Mouse (Mus musculus): Measurements from ENCODE around the gene Bmper. TPM values are rescaled to one million over a fixed set of nuclear protein-coding genes. Genes with fewer than 3 reads are reported as not detected.

Bmper gene
- polyA plus RNA-seq, 1 experiment from 2014 or later = 8.4 TPM

DNA sequence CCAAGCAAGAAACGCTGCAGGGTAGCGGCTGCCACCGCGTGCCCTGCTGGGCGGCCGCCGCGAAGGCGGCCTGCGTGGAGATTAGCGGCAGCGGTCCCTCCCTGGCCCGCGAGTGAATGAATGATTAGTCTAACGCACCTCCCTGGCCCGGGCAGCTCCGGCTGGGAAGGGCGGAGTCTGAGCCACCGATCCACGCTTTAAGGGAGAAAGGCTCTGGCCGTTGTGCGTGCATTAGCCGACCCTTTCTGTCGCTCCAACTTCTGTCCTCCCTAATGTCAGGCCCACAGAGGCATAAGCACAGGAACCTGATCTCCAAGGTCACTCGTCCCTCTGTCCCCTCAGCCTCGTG is 410 bp upstream of the Bmper start:
- DNase-seq (ENCODE audit: low spot score) = peak; percentile 53
- Histone ChIP-seq H3K36me3 (replicated peaks; ENCODE audit: control insufficient read depth, insufficient read depth) (no peaks in the 10 kb centered on the region), H3K4me2 (replicated peaks) (peak overlapping the region; percentile 92), H3K27me3 (ENCODE audit: control insufficient read depth, insufficient read depth, low read length) (peaks cover 45% of the 10 kb centered on the region), H3K27ac (peak overlapping the region; percentile 85), H3K9me3 (ENCODE audit: control insufficient read depth, low read length) (no peaks in the 10 kb centered on the region), H3K4me3 (replicated peaks; ENCODE audit: low read length) (peak overlapping the region; percentile 81), H3K9ac (peak overlapping the region; percentile 88), H3K4me1 (replicated peaks; ENCODE audit: control insufficient read depth, insufficient read depth, low read length) (peaks cover 8% of the 10 kb centered on the region; the same call in 1 of the 2 replicates)
- under 1% methylated on average over 26 of the region's 26 CpGs for WGBS
- peak; percentile 68 for ATAC-seq (ENCODE audit: low FRiP score)

DNA sequence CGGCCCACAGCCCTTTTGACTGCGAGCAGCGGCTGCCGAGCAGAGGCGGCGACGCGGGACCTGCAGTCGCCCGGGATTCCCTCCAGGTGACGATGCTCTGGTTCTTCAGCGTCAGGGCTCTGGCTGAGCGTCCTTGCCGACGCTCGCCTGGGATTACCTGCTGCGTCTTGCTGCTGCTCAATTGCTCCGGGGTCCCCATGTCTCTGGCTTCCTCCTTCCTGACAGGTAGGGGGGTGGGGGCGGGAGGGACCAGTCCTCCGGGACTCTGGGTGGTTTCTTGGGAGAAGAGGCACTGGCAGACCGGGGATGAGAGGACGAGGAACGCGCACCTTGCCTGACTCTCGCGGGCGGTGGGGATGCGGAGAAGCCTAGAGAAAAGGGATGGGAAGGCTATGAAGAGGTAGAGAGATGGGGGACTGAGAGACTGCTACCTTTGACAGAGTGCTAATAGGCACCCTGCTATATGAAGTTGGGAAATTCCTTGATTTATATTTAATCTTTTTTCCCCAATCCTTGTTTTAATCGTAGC is 737 bp downstream of the Bmper start:
- ATAC-seq (ENCODE audit: low FRiP score) (peak; percentile 25; the same call in 1 of the 2 replicates), DNase-seq (ENCODE audit: low spot score) (no peak)
- Histone ChIP-seq H3K27me3 (ENCODE audit: control insufficient read depth, insufficient read depth, low read length) (peaks cover 48% of the 10 kb centered on the region), H3K4me1 (replicated peaks; ENCODE audit: control insufficient read depth, insufficient read depth, low read length) (peaks cover 8% of the 10 kb centered on the region; the same call in 1 of the 2 replicates), H3K4me3 (replicated peaks; ENCODE audit: low read length) (peak overlapping the region; percentile 81), H3K9me3 (ENCODE audit: control insufficient read depth, low read length) (no peaks in the 10 kb centered on the region), H3K27ac (peak overlapping the region; percentile 85), H3K4me2 (replicated peaks) (peak overlapping the region; percentile 92), H3K36me3 (replicated peaks; ENCODE audit: control insufficient read depth, insufficient read depth) (no peaks in the 10 kb centered on the region), H3K9ac (peak overlapping the region; percentile 88)
- under 1% methylated on average over 29 of the region's 29 CpGs for WGBS

DNA sequence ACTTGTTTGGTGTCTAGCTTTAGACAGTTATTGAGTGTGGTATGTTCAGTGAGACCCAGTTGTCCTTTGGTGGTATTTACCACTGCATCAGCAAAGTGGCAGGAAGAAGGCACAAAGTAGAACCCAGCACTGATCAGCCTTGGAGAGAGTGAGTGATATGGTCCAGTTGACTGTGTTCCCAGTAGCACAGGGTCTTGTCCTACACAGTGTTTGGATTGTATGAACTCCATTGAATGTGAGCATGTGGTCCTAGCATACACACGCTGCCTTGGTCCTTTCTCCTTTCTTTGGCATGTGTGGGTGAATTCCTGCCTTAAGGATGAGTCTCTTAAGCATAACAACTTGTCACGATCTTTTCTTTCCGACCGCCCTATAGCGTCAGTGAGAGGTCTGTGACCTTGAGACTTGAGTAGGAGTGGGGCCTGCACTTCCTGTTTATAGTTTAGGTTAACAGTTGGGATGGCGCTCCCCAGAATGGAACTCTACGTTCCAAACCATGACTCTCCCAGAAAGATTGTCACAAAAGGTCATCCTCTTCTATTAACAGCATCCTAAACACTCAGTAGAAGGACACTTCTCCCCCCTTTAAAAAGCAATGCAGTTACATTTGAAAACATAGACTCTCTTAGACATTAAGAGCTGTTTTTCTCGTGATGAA is 10.7 kb downstream of the Bmper start:
- Histone ChIP-seq H3K4me2 (replicated peaks) (no peak overlapping the region), H3K4me1 (replicated peaks; ENCODE audit: control insufficient read depth, insufficient read depth, low read length) (no peaks in the 10 kb centered on the region; the same call in 1 of the 2 replicates), H3K4me3 (replicated peaks; ENCODE audit: low read length) (no peak overlapping the region), H3K36me3 (replicated peaks; ENCODE audit: control insufficient read depth, insufficient read depth) (no peaks in the 10 kb centered on the region), H3K27ac (no peak overlapping the region), H3K9ac (no peak overlapping the region), H3K27me3 (ENCODE audit: control insufficient read depth, insufficient read depth, low read length) (no peaks in the 10 kb centered on the region), H3K9me3 (ENCODE audit: control insufficient read depth, low read length) (no peaks in the 10 kb centered on the region)
- 88% methylated on average over 8 of the region's 8 CpGs for WGBS
- DNase-seq (ENCODE audit: low spot score) (no peak), ATAC-seq (ENCODE audit: low FRiP score) (no peak)

- no peaks in the 10 kb centered on the region for H3K36me3 ChIP-seq (replicated peaks; ENCODE audit: control insufficient read depth, insufficient read depth)
- DNase-seq (ENCODE audit: low spot score) = no peak
Observed at GRCm38 (mm10) chr9:23235368-23236002, 12.6 kb downstream of the Bmper start.

DNA sequence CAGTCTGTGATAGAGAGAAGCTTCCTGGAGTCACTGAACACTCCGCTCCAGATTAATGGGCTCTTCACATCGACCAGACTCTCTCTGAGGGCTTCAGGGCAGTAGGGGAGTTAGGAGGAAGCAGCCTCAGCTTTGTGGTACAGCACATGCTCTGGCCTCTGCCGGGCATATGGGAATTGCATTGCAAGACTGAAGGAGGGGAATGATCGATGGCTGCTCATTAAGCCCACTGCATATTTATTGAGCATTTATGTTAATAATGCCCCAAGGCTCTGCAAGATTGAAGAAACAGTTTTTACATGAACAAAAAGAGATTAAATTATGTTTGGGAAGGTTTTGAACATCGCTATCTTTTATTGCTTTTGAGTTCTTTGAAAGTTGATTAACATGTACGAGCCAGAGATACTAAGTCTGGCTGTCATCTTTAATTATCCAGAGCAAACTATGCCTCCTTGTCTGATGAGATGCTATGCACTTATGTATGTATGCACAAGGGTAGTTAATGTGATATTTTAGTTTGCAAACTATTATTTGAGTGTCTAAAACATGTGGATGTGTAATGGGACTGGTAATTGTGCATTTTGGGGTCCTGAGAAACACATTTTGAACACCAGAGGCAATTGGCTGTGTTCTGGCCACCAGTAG is 13.9 kb downstream of the Bmper start:
- Histone ChIP-seq H3K4me1 (replicated peaks; ENCODE audit: control insufficient read depth, insufficient read depth, low read length) (no peaks in the 10 kb centered on the region; the same call in 1 of the 2 replicates), H3K4me2 (replicated peaks) (no peak overlapping the region), H3K9me3 (ENCODE audit: control insufficient read depth, low read length) (no peaks in the 10 kb centered on the region), H3K4me3 (replicated peaks; ENCODE audit: low read length) (no peak overlapping the region), H3K27ac (no peak overlapping the region), H3K36me3 (replicated peaks; ENCODE audit: control insufficient read depth, insufficient read depth) (no peaks in the 10 kb centered on the region), H3K27me3 (ENCODE audit: control insufficient read depth, insufficient read depth, low read length) (no peaks in the 10 kb centered on the region), H3K9ac (no peak overlapping the region)
- WGBS = 36% methylated on average over 6 of the region's 6 CpGs
- DNase-seq (ENCODE audit: low spot score) (peak; percentile 37), ATAC-seq (ENCODE audit: low FRiP score) (peak; percentile 74)

More at GRCm38 (mm10) chr9:23235368-23236002, 12.6 kb downstream of the Bmper start:
- Histone ChIP-seq H3K4me3 (replicated peaks; ENCODE audit: low read length) (no peak overlapping the region), H3K27ac (no peak overlapping the region), H3K27me3 (ENCODE audit: control insufficient read depth, insufficient read depth, low read length) (no peaks in the 10 kb centered on the region), H3K9me3 (ENCODE audit: control insufficient read depth, low read length) (no peaks in the 10 kb centered on the region), H3K4me2 (replicated peaks) (no peak overlapping the region), H3K9ac (no peak overlapping the region), H3K4me1 (replicated peaks; ENCODE audit: control insufficient read depth, insufficient read depth, low read length) (no peaks in the 10 kb centered on the region; the same call in 1 of the 2 replicates)
- no peak for ATAC-seq (ENCODE audit: low FRiP score)
- 54% methylated on average over 6 of the region's 6 CpGs for WGBS

DNA sequence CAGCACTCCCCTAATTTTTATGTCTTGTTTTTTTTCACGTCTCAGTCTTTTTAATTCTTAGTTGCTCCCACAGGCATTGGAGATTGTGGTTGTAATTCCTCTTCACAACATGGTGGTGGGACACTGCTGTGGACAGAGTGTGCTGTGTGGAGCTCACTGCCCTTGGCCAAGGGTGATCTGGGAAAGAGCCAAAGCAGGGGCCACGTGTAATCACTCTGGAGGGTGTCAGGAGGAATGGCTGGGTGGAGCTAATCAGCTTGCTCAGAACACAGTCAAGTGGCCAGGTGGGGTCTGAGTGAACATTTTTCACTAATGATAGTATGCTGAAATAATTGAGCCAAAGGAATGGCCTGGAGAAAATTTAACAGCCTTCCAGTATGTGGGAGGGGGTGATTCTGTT is 16.1 kb downstream of the Bmper start:
- H3K4me1 ChIP-seq (replicated peaks; ENCODE audit: control insufficient read depth, insufficient read depth, low read length) = peaks cover 4% of the 10 kb centered on the region; the same call in 1 of the 2 replicates
- no peak overlapping the region for H3K4me2 ChIP-seq (replicated peaks)
- H3K27ac ChIP-seq = no peak overlapping the region
- DNase-seq (ENCODE audit: low spot score) (no peak), ATAC-seq (ENCODE audit: low FRiP score) (no peak)
- H3K36me3 ChIP-seq (replicated peaks; ENCODE audit: control insufficient read depth, insufficient read depth) = no peaks in the 10 kb centered on the region
- no peak overlapping the region for H3K9ac ChIP-seq
- whole genome bisulfite sequencing = 69% methylated on average over 2 of the region's 2 CpGs
- no peaks in the 10 kb centered on the region for H3K9me3 ChIP-seq (ENCODE audit: control insufficient read depth, low read length)
- no peaks in the 10 kb centered on the region for H3K27me3 ChIP-seq (ENCODE audit: control insufficient read depth, insufficient read depth, low read length)
- H3K4me3 ChIP-seq (replicated peaks; ENCODE audit: low read length) = no peak overlapping the region

DNA sequence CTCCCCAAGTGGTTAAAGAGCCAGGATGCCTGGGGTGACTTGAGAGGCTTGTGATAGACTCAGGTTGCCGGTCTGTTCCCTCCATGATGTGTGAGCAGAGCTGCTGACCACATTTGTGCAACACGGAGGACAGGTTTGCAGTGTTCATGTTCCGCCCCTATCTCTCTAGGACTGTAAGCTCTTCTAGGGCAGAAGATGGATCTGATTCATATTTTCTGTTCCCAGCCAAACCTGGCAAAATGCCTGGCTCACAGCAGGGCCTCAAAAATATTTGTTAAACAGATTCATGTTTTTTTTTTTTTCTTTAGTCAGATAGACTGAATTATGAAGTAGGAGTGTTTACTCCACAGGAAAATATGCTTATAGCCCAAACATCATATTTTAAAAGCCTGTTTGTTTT is 20.0 kb downstream of the Bmper start:
- Histone ChIP-seq H3K4me3 (replicated peaks; ENCODE audit: low read length) (no peak overlapping the region), H3K27ac (no peak overlapping the region), H3K9me3 (ENCODE audit: control insufficient read depth, low read length) (no peaks in the 10 kb centered on the region), H3K36me3 (replicated peaks; ENCODE audit: control insufficient read depth, insufficient read depth) (no peaks in the 10 kb centered on the region), H3K9ac (no peak overlapping the region), H3K4me2 (replicated peaks) (no peak overlapping the region), H3K4me1 (replicated peaks; ENCODE audit: control insufficient read depth, insufficient read depth, low read length) (0 out of 2 replicates have a peak, but pooled peaks cover 4% of the 10 kb centered on the region), H3K27me3 (ENCODE audit: control insufficient read depth, insufficient read depth, low read length) (no peaks in the 10 kb centered on the region; the same call in 1 of the 2 replicates)
- DNase-seq (ENCODE audit: low spot score) (peak; percentile 50), ATAC-seq (ENCODE audit: low FRiP score) (no peak)
- 73% methylated on average over 3 of the region's 3 CpGs for WGBS

GRCm38 (mm10) chr9:23243869-23244268 is 21.0 kb downstream of the Bmper start:
- H3K4me1 ChIP-seq (replicated peaks; ENCODE audit: control insufficient read depth, insufficient read depth, low read length) = 0 out of 2 replicates have a peak, but pooled peaks cover 4% of the 10 kb centered on the region
- H3K36me3 ChIP-seq (replicated peaks; ENCODE audit: control insufficient read depth, insufficient read depth) = no peaks in the 10 kb centered on the region
- 35% methylated on average over 6 of the region's 6 CpGs for WGBS
- H3K27me3 ChIP-seq (ENCODE audit: control insufficient read depth, insufficient read depth, low read length) = no peaks in the 10 kb centered on the region; the same call in 1 of the 2 replicates
- no peak overlapping the region for H3K27ac ChIP-seq
- DNase-seq (ENCODE audit: low spot score) = no peak
- H3K4me3 ChIP-seq (replicated peaks; ENCODE audit: low read length) = no peak overlapping the region
- no peak for ATAC-seq (ENCODE audit: low FRiP score)
- H3K4me2 ChIP-seq (replicated peaks) = no peak overlapping the region
- H3K9ac ChIP-seq = no peak overlapping the region
- no peaks in the 10 kb centered on the region for H3K9me3 ChIP-seq (ENCODE audit: control insufficient read depth, low read length)

- H3K4me1 ChIP-seq (replicated peaks; ENCODE audit: control insufficient read depth, insufficient read depth, low read length) = 0 out of 2 replicates have a peak, but pooled peaks cover 4% of the 10 kb centered on the region
- H3K9ac ChIP-seq = no peak overlapping the region
- H3K27me3 ChIP-seq (ENCODE audit: control insufficient read depth, insufficient read depth, low read length) = no peaks in the 10 kb centered on the region; the same call in 1 of the 2 replicates
- no peak overlapping the region for H3K27ac ChIP-seq
- no peaks in the 10 kb centered on the region for H3K9me3 ChIP-seq (ENCODE audit: control insufficient read depth, low read length)
- H3K4me3 ChIP-seq (replicated peaks; ENCODE audit: low read length) = no peak overlapping the region
- no peaks in the 10 kb centered on the region for H3K36me3 ChIP-seq (replicated peaks; ENCODE audit: control insufficient read depth, insufficient read depth)
- DNase-seq (ENCODE audit: low spot score) (no peak), ATAC-seq (ENCODE audit: low FRiP score) (no peak)
- H3K4me2 ChIP-seq (replicated peaks) = no peak overlapping the region
- WGBS = 72% methylated on average over 9 of the region's 9 CpGs
Observed at GRCm38 (mm10) chr9:23246389-23246788, 23.5 kb downstream of the Bmper start.

Measured in hindbrain, embryonic 14.5 days (tissue).